Mouse (Mus musculus): ENCODE data around the gene Spag8. TPM values are rescaled to one million over a fixed set of nuclear protein-coding genes. Genes with fewer than 3 reads are reported as not detected.

Gene Spag8
- total RNA-seq, 1 experiment from 2014 or later = 0.23 TPM

- ATAC-seq (ENCODE audit: extremely low read depth, insufficient number of reproducible peaks, low FRiP score, poor library complexity, severe bottlenecking) = no peak
Measured at GRCm38 (mm10) chr4:43613060-43613730, 40.2 kb downstream of the Spag8 start.

GRCm38 (mm10) chr4:43612534-43612933 lies 40.9 kb downstream of the Spag8 start:
- no peak for ATAC-seq (ENCODE audit: extremely low read depth, insufficient number of reproducible peaks, low FRiP score, poor library complexity, severe bottlenecking)

- ATAC-seq (ENCODE audit: extremely low read depth, insufficient number of reproducible peaks, low FRiP score, poor library complexity, severe bottlenecking) = peak; percentile 36; the same call in 1 of the 2 replicates
Measured at GRCm38 (mm10) chr4:43604751-43605685, 48.4 kb downstream of the Spag8 start.

GRCm38 (mm10) chr4:43604099-43604498 lies 49.3 kb downstream of the Spag8 start:
- ATAC-seq (ENCODE audit: extremely low read depth, insufficient number of reproducible peaks, low FRiP score, poor library complexity, severe bottlenecking) = no peak

Other genes starting within 250 kb of the Spag8 start
- not detected in 2 replicates for gene Fam166b, start 224.5 kb downstream of the Spag8 start, total RNA-seq (2017)
- gene Tesk1, start 211.7 kb downstream of the Spag8 start, total RNA-seq (2017) = 32.1 and 33.5 TPM in 2 replicates
- 293 and 313 TPM in 2 replicates for gene Cd72, start 199.0 kb downstream of the Spag8 start, total RNA-seq (2017)
- gene Sit1, start 169.9 kb downstream of the Spag8 start, total RNA-seq (2017) = 5.9 and 7.4 TPM in 2 replicates
- 26.3 and 26.9 TPM in 2 replicates for gene Ccdc107, start 160.7 kb downstream of the Spag8 start, total RNA-seq (2017)
- gene Arhgef39, start 153.9 kb downstream of the Spag8 start, total RNA-seq (2017) = 1.5 and 2.6 TPM in 2 replicates
- gene Car9, start 146.6 kb downstream of the Spag8 start, total RNA-seq (2017) = not detected in 2 replicates
- 2.2 and 3.0 TPM in 2 replicates for gene Tpm2, start 129.8 kb downstream of the Spag8 start, total RNA-seq (2017)
- 91.4 and 142 TPM in 2 replicates for gene Creb3, start 91.3 kb downstream of the Spag8 start, total RNA-seq (2017)
- gene Tln1, start 90.9 kb downstream of the Spag8 start, total RNA-seq (2017) = 386 and 458 TPM in 2 replicates
- gene Rgp1, start 74.9 kb downstream of the Spag8 start, total RNA-seq (2017) = 21.0 and 23.2 TPM in 2 replicates
- 22.2 and 23.2 TPM in 2 replicates for gene Gba2, start 74.7 kb downstream of the Spag8 start, total RNA-seq (2017)
- not detected in 2 replicates for gene Msmp, start 69.1 kb downstream of the Spag8 start, total RNA-seq (2017)
- gene Npr2, start 21.7 kb downstream of the Spag8 start, total RNA-seq (2017) = 0.35 and 0.37 TPM in 2 replicates
- gene Hint2, start 2.9 kb upstream of the Spag8 start, total RNA-seq (2017) = 5.1 and 21.5 TPM in 2 replicates
- gene Tmem8b, start 15.4 kb upstream of the Spag8 start, total RNA-seq (2017) = 0.47 and 0.49 TPM in 2 replicates
- gene Fam221b, start 15.6 kb upstream of the Spag8 start, total RNA-seq (2017) = 0.61 and 0.93 TPM in 2 replicates
- not detected in 2 replicates for gene Olfr70, start 47.2 kb upstream of the Spag8 start, total RNA-seq (2017)
- gene Olfr71, start 56.7 kb upstream of the Spag8 start, total RNA-seq (2017) = not detected in 2 replicates
- gene Hrct1, start 73.6 kb upstream of the Spag8 start, total RNA-seq (2017) = not detected in 2 replicates
- gene Spaar, start 76.4 kb upstream of the Spag8 start, total RNA-seq (2017) = not detected in 2 replicates
- gene Olfr159, start 117.4 kb upstream of the Spag8 start, total RNA-seq (2017) = not detected in 2 replicates
- not detected in 2 replicates for gene Olfr156, start 170.3 kb upstream of the Spag8 start, total RNA-seq (2017)
- gene Olfr157, start 186.6 kb upstream of the Spag8 start, total RNA-seq (2017) = not detected in 2 replicates
- not detected in 2 replicates for gene Olfr155, start 198.0 kb upstream of the Spag8 start, total RNA-seq (2017)
- 0.86 and 2.9 TPM in 2 replicates for gene Reck, start 221.9 kb upstream of the Spag8 start, total RNA-seq (2017)

All from neutrophil, adult 5-6 weeks (primary cell).